Mouse (Mus musculus): ENCODE measurements around the gene Gm6370.
A peak's percentile ranks its signal among the peaks of the same experiment; 100 is the strongest.
"Not testable (repeated sequence)": the region's sequence is repeated elsewhere in the genome, so short reads cannot be mapped to it uniquely, and the experiment has no call there.

Gene Gm6370

DNA sequence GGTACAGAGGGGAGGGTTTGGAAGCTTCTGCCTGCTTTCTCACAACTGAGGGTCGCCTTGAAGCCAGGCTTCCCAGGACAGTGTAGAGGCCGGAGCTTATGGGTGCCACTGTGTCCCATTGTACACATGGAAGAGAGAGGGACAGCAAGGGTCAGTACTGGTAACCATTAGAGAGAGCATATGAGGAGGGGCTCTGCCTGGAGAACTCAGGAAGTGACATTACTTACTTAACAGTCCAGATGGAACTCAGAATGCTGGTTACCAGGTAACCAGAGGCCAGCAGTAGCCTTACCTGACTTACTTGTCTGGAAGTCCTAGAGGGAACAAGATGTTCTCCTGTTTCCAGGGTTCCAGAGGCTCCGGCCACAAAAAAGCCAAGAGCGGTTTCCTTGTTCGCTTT lies at the start of gene Gm6370:
TSS of gene Gm6370 (plus strand) at position 301 of the 400 bp plus-strand sequence.
- not testable (repeated sequence) for DNase-seq (ENCODE audit: low spot score)

- no peak for DNase-seq (ENCODE audit: low spot score)
Observed at GRCm38 (mm10) chr5:146442767-146443166, 48.4 kb upstream of the Gm6370 start.

DNA sequence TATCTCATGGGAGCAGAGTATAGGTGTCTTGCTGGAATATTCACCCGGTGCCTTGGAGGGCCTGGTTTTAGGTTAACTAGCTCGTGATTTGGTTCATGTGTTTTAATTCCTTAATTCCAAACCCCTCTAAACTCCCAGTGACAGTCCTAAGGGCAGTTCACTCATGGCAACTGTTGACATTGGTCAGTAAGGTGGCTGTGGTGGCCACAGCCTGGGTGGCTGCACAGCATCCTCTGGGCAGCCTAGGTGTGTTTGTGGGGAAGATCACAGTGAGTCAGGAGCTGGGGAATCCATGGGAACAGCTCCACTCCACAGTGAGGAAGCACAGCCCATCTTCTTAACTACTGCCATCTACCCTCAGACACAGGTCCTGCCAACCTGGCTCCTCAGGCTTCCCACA lies 44.5 kb upstream of the Gm6370 start:
- no peak for DNase-seq (ENCODE audit: low spot score)

- DNase-seq (ENCODE audit: low spot score), result no peak
Observed at GRCm38 (mm10) chr5:146451592-146452254, 39.4 kb upstream of the Gm6370 start.

- no peak for DNase-seq (ENCODE audit: low spot score)
Observed at GRCm38 (mm10) chr5:146453556-146453955, 37.6 kb upstream of the Gm6370 start.

- no peak for DNase-seq (ENCODE audit: low spot score)
Observed at GRCm38 (mm10) chr5:146461612-146462011, 29.6 kb upstream of the Gm6370 start.

DNA sequence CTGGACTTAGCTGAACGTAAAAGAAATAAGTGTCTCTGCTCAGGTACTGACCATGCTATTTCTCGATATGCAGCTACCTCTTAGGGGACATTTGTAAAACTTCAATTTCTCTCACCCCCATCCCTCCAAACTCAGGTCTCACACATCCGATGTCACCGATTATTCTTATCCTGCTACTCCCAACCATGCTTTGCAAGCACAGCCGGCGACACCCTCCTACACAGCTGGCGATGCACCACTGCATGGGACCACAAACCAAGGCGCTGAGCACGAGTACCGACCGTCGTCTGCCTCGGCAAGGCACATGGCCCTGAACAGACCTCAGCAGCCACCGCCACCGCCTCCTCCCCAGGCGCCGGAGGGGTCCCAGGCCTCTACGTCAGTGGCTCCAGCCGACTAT lies 24.5 kb upstream of the Gm6370 start:
- no peak for DNase-seq (ENCODE audit: low spot score)

GRCm38 (mm10) chr5:146468311-146468710 lies 22.9 kb upstream of the Gm6370 start:
- no peak for DNase-seq (ENCODE audit: low spot score)

- no peak for DNase-seq (ENCODE audit: low spot score)
Observed at GRCm38 (mm10) chr5:146470821-146471220, 20.3 kb upstream of the Gm6370 start.

DNA sequence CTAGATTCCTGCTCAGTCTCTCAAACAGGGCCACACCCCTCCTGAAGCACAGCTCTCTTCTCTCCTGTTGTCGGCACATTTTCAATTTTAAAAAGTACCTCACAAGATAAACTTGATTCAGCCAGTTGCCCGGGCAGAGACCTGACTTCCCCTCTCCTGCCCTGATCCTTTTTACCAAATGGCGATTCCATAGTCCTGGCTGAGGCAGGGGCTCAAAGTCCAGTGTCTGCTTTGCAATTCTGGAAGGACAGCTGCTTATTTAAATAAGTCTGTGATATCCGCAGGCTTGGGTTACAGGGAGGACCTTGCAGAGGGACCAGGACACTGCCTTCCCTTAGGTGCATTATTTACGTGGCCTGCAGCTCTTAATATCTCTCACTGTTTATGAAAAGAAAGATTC lies 19.9 kb upstream of the Gm6370 start:
- no peak for DNase-seq (ENCODE audit: low spot score)

DNA sequence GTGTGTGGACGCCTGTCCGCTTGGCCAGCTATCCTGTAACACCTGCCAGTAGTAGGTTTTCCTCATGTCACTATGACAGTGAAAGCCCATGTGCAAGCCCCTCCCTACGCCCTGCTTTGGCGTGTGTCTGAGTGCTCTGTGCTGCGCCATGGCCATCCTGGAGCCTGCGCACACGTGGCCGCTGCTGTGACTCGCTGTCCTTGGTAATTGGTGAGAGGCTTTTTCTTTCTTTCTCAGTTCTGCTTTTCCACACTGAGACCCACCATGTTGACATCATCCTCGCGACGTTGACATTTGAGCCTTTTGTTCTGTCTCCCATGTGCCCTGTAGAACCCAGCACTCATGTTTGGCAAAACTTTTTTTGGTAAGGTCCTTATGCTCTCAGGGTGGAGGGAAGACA lies 19.3 kb upstream of the Gm6370 start:
- no peak for DNase-seq (ENCODE audit: low spot score)

GRCm38 (mm10) chr5:146479564-146479963 lies 11.6 kb upstream of the Gm6370 start:
- peak; percentile 64 for DNase-seq (ENCODE audit: low spot score)

GRCm38 (mm10) chr5:146481665-146482064 lies 9.5 kb upstream of the Gm6370 start, which contains the start of gene Gm6408:
Gene Gm6408 (plus strand): TSS chr5:146481965.
- not testable (repeated sequence) for DNase-seq (ENCODE audit: low spot score)

DNA sequence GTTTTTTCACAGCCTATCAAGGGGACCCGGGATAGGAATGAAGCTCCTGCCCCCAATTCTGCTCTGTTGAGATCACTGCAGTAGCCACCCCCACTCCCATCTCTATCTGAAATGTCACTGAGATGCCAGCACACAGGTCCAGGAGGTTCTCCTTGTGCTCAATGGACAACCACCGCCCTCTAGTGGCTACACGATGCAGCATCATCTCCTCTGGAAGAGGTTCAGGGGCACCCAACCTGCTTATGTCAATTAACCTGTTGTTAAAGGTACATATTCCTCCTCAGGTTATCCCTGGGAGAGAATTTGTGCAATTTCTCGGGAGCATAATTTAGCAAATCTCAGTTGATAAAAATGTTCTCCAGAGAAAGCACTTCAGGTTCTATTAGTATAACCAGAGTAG lies 2.2 kb upstream of the Gm6370 start:
- DNase-seq (ENCODE audit: low spot score), result peak; percentile 47

DNA sequence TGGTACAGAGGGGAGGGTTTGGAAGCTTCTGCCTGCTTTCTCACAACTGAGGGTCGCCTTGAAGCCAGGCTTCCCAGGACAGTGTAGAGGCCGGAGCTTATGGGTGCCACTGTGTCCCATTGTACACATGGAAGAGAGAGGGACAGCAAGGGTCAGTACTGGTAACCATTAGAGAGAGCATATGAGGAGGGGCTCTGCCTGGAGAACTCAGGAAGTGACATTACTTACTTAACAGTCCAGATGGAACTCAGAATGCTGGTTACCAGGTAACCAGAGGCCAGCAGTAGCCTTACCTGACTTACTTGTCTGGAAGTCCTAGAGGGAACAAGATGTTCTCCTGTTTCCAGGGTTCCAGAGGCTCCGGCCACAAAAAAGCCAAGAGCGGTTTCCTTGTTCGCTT lies 10.9 kb downstream of the Gm6370 start, which contains the start of gene 4930449I24Rik:
TSS of gene 4930449I24Rik (plus strand) at position 301 of the 400 bp plus-strand sequence.
- not testable (repeated sequence) for DNase-seq (ENCODE audit: low spot score)

DNA sequence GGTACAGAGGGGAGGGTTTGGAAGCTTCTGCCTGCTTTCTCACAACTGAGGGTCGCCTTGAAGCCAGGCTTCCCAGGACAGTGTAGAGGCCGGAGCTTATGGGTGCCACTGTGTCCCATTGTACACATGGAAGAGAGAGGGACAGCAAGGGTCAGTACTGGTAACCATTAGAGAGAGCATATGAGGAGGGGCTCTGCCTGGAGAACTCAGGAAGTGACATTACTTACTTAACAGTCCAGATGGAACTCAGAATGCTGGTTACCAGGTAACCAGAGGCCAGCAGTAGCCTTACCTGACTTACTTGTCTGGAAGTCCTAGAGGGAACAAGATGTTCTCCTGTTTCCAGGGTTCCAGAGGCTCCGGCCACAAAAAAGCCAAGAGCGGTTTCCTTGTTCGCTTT lies 22.7 kb downstream of the Gm6370 start, which contains the start of gene Gm3402:
TSS of gene Gm3402 (plus strand) at position 301 of the 400 bp plus-strand sequence.
- not testable (repeated sequence) for DNase-seq (ENCODE audit: low spot score)

DNA sequence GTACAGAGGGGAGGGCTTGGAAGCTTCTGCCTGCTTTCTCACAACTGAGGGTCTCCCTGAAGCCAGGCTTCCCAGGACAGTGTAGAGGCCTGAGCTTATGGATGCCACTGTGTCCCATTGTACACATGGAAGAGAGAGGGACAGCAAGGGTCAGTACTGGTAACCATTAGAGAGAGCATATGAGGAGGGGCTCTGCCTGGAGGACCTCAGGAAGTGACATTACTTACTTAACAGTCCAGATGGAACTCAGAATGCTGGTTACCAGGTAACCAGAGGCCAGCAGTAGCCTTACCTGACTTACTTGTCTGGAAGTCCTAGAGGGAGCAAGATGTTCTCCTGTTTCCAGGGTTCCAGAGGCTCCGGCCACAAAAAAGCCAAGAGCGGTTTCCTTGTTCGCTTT lies 34.3 kb downstream of the Gm6370 start, which contains the start of gene Gm3404:
TSS of gene Gm3404 (plus strand) at position 301 of the 400 bp plus-strand sequence.
- DNase-seq (ENCODE audit: low spot score), result not testable (repeated sequence)

DNA sequence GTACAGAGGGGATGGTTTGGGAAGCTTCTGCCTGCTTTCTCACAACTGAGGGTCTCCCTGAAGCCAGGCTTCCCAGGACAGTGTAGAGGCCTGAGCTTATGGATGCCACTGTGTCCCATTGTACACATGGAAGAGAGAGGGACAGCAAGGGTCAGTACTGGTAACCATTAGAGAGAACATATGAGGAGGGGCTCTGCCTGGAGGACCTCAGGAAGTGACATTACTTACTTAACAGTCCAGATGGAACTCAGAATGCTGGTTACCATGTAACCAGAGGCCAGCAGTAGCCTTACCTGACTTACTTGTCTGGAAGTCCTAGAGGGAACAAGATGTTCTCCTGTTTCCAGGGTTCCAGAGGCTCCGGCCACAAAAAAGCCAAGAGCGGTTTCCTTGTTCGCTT lies 46.2 kb downstream of the Gm6370 start, which contains the start of gene Gm3409:
TSS of gene Gm3409 (plus strand) at position 301 of the 400 bp plus-strand sequence.
- DNase-seq (ENCODE audit: low spot score), result not testable (repeated sequence)
